Mouse (Mus musculus): ENCODE data around the gene Mgl2. TPM values are rescaled to one million over a fixed set of nuclear protein-coding genes. Genes with fewer than 3 reads are reported as not detected.

The Mgl2 gene
- total RNA-seq (2023), result 1 to 10 TPM; 7.0 to 7.1 TPM

DNA sequence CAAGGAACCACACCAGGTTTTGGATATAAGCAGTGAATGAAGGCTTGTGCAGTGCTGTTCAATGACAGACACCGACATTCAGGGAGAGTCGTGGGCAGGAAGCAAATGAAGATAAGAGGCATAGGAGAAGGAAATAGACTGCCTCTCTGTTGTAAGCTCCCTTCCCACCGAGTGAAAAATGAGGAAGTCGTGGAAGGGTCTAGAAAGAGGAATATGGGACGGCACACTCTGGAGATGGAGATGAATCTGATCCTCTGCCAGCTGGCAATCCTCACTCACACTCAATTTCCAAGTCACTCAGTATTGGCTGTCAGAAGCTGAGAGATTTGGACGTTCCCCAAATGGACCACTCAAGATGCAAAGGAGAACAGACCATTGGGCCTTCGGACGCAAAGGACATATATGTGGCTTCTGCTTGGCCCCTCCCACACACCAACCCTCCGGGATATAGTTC, at the start of gene Mgl2:
TSS of gene Mgl2 (plus strand) at position 404 of the 454 bp plus-strand sequence.

GRCm38 (mm10) chr11:70091986-70092783, 37.9 kb upstream of the Mgl2 start, which contains the start of gene Asgr2:
TSS of gene Asgr2 (plus strand) at chr11:70092644.

DNA sequence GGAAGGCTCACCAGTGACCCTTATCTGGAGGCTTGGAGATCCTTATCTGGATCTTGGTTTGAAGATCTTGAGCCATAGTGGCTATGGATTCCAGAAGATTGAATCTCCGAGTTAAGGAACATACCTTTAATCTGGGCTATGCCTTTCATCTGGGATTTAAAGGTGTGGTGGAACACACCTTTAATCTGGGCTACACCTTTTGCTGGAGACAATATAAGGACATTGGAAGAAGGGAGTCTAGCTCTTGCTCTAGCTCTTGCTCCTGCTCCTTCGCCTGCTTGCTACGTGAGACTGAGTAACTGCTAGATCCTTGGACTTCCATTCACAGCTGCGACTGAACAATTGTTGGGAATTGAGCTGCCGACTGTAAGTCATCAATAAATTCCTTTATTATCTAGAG, 25.8 kb downstream of the Mgl2 start, which contains the start of gene Clec10a:
TSS of gene Clec10a (plus strand) at position 301 of the 400 bp plus-strand sequence.

Other genes with a start within 250 kb of the Mgl2 start
- 1 to 10 TPM; 6.0 TPM for gene Kctd11, start 248.9 kb upstream of the Mgl2 start, total RNA-seq (2023)
- 10 to 100 TPM; 10.4 to 12.2 TPM for gene Acap1, start 234.8 kb upstream of the Mgl2 start, total RNA-seq (2023)
- under 1 TPM; 0.31 to 0.49 TPM for gene 2810408A11Rik, start 229.3 kb upstream of the Mgl2 start, total RNA-seq (2023)
- 10 to 100 TPM; 30.0 to 30.4 TPM for gene Neurl4, start 229.3 kb upstream of the Mgl2 start, total RNA-seq (2023)
- gene Gps2, start 216.4 kb upstream of the Mgl2 start, total RNA-seq (2023), result 100 to 1,000 TPM; 110 to 112 TPM
- 100 to 1,000 TPM; 407 to 410 TPM for gene Eif5a, start 208.4 kb upstream of the Mgl2 start, total RNA-seq (2023)
- gene Ybx2, start 194.5 kb upstream of the Mgl2 start, total RNA-seq (2023), result 1 to 10 TPM in 1 of 2 experiments, not detected in 1; 1.6 TPM
- gene Slc2a4, start 182.1 kb upstream of the Mgl2 start, total RNA-seq (2023), result not detected
- gene Cldn7, start 165.6 kb upstream of the Mgl2 start, total RNA-seq (2023), result not detected
- 100 to 1,000 TPM; 107 to 143 TPM for gene Ctdnep1, start 149.2 kb upstream of the Mgl2 start, total RNA-seq (2023)
- gene Elp5, start 147.8 kb upstream of the Mgl2 start, total RNA-seq (2023), result 10 to 100 TPM; 44.3 to 49.5 TPM
- gene Gabarap, start 139.2 kb upstream of the Mgl2 start, total RNA-seq (2023), result 100 to 1,000 TPM; 469 to 485 TPM
- gene Phf23, start 134.6 kb upstream of the Mgl2 start, total RNA-seq (2023), result 10 to 100 TPM; 64.3 to 77.5 TPM
- 10 to 100 TPM; 30.2 to 33.6 TPM for gene Dvl2, start 129.7 kb upstream of the Mgl2 start, total RNA-seq (2023)
- 10 to 100 TPM; 43.9 to 56.5 TPM for gene Acadvl, start 114.9 kb upstream of the Mgl2 start, total RNA-seq (2023)
- 10 to 100 TPM; 11.0 to 19.4 TPM for gene Dlg4, start 113.4 kb upstream of the Mgl2 start, total RNA-seq (2023)
- not detected for gene Asgr1, start 76.2 kb upstream of the Mgl2 start, total RNA-seq (2023)
- gene Asgr2, start 37.7 kb upstream of the Mgl2 start, total RNA-seq (2023), result 1 to 10 TPM; 3.7 to 3.8 TPM
- gene Clec10a, start 25.9 kb downstream of the Mgl2 start, total RNA-seq (2023), result 10 to 100 TPM; 57.0 to 63.9 TPM
- gene Slc16a11, start 82.4 kb downstream of the Mgl2 start, total RNA-seq (2023), result not detected
- 1 to 10 TPM; 4.2 to 6.0 TPM for gene Slc16a13, start 90.7 kb downstream of the Mgl2 start, total RNA-seq (2023)
- gene Bcl6b, start 99.5 kb downstream of the Mgl2 start, total RNA-seq (2023), result not detected
- gene 0610010K14Rik, start 107.6 kb downstream of the Mgl2 start, total RNA-seq (2023), result 10 to 100 TPM; 43.5 to 48.2 TPM
- gene Gm21988, start 109.5 kb downstream of the Mgl2 start, total RNA-seq (2023), result 1 to 10 TPM; 4.6 to 5.0 TPM
- gene Rnasek, start 109.5 kb downstream of the Mgl2 start, total RNA-seq (2023), result 100 to 1,000 TPM; 119 to 173 TPM
- under 1 TPM in 1 of 2 experiments, not detected in 1; 0.21 TPM for gene Alox12, start 125.0 kb downstream of the Mgl2 start, total RNA-seq (2023)
- gene Alox12e, start 192.3 kb downstream of the Mgl2 start, total RNA-seq (2023), result not detected
- 10 to 100 TPM; 12.3 to 36.9 TPM for gene Alox15, start 221.7 kb downstream of the Mgl2 start, total RNA-seq (2023)